Mouse (Mus musculus) neural tube, embryonic 14.5 days (tissue): ENCODE measurements around the gene Micu1. TPM values are rescaled to one million over a fixed set of nuclear protein-coding genes. Genes with fewer than 3 reads are reported as not detected.

Experiments
- ATAC-seq: fragments of 200-750 bp; cut with Nextera tagmentation; 2 replicates; pipeline ENCODE4 v1.8.0; 2017; ENCODE audit warnings: low read depth, mild to moderate bottlenecking, moderate TSS enrichment, moderate library complexity
- H3K27ac ChIP-seq: fragments of 300-500 bp; sonication (generic); 2 replicates; pipeline ENCODE4 v1.5.1; 2014; ENCODE audit warnings: low read depth, mild to moderate bottlenecking, control low read depth, low read length, moderate library complexity, mixed read lengths
- H3K27me3 ChIP-seq: fragments of 300-500 bp; sonication (generic); 2 replicates; pipeline ENCODE4 v1.6.1; 2014; ENCODE audit warnings: low read length; ENCODE audit not compliant: control insufficient read depth, insufficient read depth
- H3K36me3 ChIP-seq: fragments of 300-500 bp; sonication (generic); 2 replicates; pipeline ENCODE4 v1.6.1; 2014; ENCODE audit warnings: low read length, mixed read lengths; ENCODE audit not compliant: control insufficient read depth, insufficient read depth
- H3K4me1 ChIP-seq: fragments of 300-500 bp; sonication (generic); 2 replicates; pipeline ENCODE4 v1.6.1; 2014; ENCODE audit warnings: low read length; ENCODE audit not compliant: control insufficient read depth, insufficient read depth
- H3K4me2 ChIP-seq: fragments of 300-500 bp; sonication (generic); 2 replicates; pipeline ENCODE4 v1.6.1; 2014; ENCODE audit warnings: mild to moderate bottlenecking, low read depth, low read length, control low read depth
- H3K4me3 ChIP-seq: fragments of 300-500 bp; sonication (generic); 2 replicates; pipeline ENCODE4 v1.5.1; 2014; ENCODE audit warnings: low read depth, low read length, control low read depth, mixed read lengths
- H3K9ac ChIP-seq: fragments of 300-500 bp; sonication (generic); replicated peaks from 2 replicates; pipeline ENCODE4 v1.6.1; 2014; ENCODE audit warnings: low read depth, mild to moderate bottlenecking, control low read depth, low read length, mixed read lengths
- H3K9me3 ChIP-seq: fragments of 300-500 bp; sonication (generic); 2 replicates; pipeline ENCODE4 v1.6.1; 2016; ENCODE audit warnings: low read length; ENCODE audit not compliant: control insufficient read depth
- WGBS: fragments of 180-500 bp; shearing (Covaris S2); extraction: QIAGEN DNeasy Blood & Tissue Kit; methylation state at CpG from one replicate; pipeline ENCODE4 v1.1.7; 2014; 5-methylcytosine and 5-hydroxymethylcytosine counted together
- polyA plus RNA-seq: library from polyadenylated mRNA; unstranded; fragments of >200 nt; fragmentation: Nextera tagmentation; extraction: Ambion mirVana; gene quantifications from 2 replicates; pipeline ENCODE4 v1.2.1, GENCODE M21; 2014

Micu1 gene
- polyA plus RNA-seq, 1 experiment from 2014 or later = 93.9 TPM

DNA sequence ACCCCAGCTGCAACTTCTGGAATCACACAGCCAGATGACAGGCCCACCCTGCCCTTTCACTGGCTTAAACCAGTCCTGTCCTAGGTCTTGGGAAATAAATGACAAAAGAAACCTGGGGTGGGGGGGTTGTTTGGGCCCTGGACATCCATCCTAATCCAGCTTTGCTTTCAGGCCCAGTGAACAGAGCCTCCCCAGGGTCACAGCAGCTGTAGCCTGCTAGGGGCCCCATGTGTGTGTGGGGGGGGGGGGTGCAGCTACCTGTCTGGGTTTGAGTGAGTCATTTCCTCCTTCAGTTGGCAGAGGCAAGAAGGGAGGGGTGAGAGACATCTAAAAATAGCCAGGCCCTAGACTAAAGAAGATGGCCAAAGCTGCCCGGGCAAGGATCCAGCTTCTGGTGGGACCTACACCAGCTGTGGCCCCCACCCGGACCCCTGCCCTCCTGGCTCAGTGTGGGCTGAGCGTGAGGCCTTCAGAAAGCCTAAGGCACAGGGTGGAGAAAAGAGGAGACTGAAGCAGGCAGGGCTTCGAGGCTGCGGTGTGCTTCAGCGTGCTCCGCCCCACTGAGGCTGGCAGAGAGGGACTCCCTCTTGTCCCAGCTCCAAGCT is 205.5 kb downstream of the Micu1 start:
- WGBS = 51% methylated on average over 7 of the region's 7 CpGs
- H3K9ac ChIP-seq = no peak overlapping the region
- H3K4me3 ChIP-seq = no peak overlapping the region
- H3K36me3 ChIP-seq = no peaks in the 10 kb centered on the region
- no peaks in the 10 kb centered on the region for H3K9me3 ChIP-seq
- no peak overlapping the region for H3K4me2 ChIP-seq
- H3K4me1 ChIP-seq = peaks cover 18% of the 10 kb centered on the region
- no peaks in the 10 kb centered on the region for H3K27me3 ChIP-seq
- no peak for ATAC-seq
- H3K27ac ChIP-seq = no peak overlapping the region; the same call in 1 of the 2 replicates

DNA sequence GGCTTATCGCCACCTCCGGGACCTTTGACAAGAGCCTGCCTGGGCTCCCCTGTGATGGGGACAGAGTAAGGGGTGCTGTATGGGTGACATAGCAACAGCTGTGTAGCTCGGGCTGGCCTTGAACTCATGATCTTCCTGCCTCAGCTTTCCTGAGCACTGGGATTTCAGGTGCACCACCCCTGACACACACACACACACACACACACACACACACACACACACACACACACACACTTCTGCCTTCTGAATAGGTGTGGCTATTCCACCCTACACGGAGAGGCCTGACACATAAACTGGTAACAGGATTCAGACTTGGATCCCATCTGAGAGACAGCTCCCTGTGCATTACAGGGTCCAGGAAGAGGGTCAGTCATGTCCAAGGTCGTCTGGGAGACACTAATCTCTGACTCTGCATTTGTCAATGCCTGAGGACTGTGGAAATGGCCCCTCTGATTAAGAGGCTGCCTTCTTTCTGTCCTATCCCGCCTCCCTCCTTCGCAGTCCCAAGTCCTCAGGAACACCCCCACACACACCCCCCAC is 206.6 kb downstream of the Micu1 start:
- Histone ChIP-seq H3K4me3 (no peak overlapping the region), H3K4me1 (peaks cover 14% of the 10 kb centered on the region), H3K9ac (no peak overlapping the region), H3K4me2 (no peak overlapping the region), H3K36me3 (no peaks in the 10 kb centered on the region), H3K27ac (no peak overlapping the region), H3K9me3 (no peaks in the 10 kb centered on the region), H3K27me3 (no peaks in the 10 kb centered on the region)
- WGBS = 57% methylated on average over 7 of the region's 7 CpGs
- ATAC-seq = 0 out of 2 replicates have a peak, but pooled peaks have one; percentile 3

DNA sequence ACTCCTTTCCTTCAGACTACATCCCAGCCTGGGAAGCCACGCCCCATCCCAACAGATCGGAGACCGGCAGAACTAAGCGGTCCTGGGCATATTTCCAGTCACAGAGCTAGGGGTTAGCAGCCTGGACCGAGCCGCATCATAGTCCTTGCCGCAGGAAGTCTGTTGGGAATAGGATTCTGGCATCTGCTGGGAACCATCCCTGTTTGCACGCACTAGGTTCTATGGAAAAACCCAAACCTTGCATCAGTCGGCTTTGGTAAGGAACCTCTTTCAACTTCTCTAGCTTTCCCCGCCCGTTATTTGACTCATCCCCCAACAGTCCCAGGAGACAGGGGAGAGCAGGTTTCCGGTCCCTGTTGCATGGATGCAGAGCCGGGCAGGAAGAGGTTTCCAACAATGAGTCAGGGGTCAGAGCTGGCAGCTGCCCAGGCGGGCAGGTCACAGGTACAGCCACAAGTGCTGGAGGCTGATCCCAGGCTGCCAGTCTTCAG is 207.1 kb downstream of the Micu1 start:
- WGBS = 11% methylated on average over 14 of the region's 14 CpGs
- no peaks in the 10 kb centered on the region for H3K27me3 ChIP-seq
- H3K4me1 ChIP-seq = peaks cover 14% of the 10 kb centered on the region
- no peak overlapping the region for H3K27ac ChIP-seq
- H3K4me3 ChIP-seq = no peak overlapping the region
- peak; percentile 7; the same call in 1 of the 2 replicates for ATAC-seq
- no peak overlapping the region; the same call in 1 of the 2 replicates for H3K4me2 ChIP-seq
- H3K9ac ChIP-seq = no peak overlapping the region
- H3K9me3 ChIP-seq = no peaks in the 10 kb centered on the region
- no peaks in the 10 kb centered on the region for H3K36me3 ChIP-seq

DNA sequence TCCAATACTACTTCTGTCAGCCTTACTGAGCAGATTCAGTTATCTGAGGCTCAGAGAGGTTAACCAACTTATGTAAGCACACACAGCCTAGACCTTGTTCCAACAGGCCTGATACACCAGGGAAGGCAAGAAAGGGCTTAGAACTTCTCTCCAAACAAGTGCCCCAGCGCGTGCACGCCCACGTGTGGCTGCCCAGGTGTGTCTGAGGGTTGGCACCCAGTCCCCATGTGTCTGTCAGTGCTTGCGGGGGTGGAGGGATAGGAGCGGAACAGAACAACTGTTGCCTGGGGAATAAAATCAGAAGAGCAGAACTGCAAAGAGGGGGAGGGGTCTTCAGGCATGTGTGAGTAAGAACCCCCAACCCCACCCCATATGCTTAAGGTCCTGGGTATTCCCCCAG is 208.8 kb downstream of the Micu1 start:
- Histone ChIP-seq H3K9ac (no peak overlapping the region), H3K9me3 (no peaks in the 10 kb centered on the region), H3K27me3 (no peaks in the 10 kb centered on the region), H3K4me1 (peaks cover 14% of the 10 kb centered on the region), H3K4me3 (no peak overlapping the region), H3K27ac (no peak overlapping the region), H3K4me2 (peak overlapping the region; percentile 30; the same call in 1 of the 2 replicates), H3K36me3 (no peaks in the 10 kb centered on the region)
- 34% methylated on average over 6 of the region's 6 CpGs for WGBS
- ATAC-seq = peak; percentile 15; the same call in 1 of the 2 replicates

DNA sequence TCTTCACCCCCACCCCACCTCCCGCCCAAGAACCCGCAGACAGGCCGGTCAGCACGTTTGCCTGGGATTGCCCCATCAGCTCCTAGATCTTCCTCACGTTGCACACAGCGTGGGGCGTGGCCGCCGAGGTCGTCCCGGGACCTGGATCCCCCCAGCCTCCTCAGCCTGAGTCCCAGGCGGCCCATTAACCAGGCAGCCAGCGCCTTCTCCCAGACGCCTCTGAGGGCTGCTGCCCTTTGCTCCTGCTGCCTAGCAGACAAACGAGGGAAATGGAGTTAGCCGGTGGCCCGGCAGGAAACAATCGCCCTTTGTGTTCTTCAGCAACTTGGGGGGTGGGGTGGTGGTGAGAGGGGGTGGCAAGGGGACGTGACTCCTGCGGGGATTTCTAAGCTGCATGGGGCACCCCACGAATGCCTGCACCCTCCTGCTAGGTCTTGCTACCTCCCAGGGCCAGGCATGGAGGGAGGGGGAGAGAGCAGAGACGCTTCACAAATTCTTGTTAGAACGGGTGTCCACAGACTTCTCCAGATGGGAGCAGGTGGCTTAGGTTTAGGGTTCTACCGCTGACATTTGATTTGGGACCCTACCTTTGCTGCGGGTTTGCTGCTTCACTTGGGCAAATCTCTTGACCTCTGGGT is 209.4 kb downstream of the Micu1 start:
- Histone ChIP-seq H3K27me3 (no peaks in the 10 kb centered on the region), H3K4me1 (peaks cover 16% of the 10 kb centered on the region), H3K36me3 (no peaks in the 10 kb centered on the region), H3K4me2 (peak overlapping the region; percentile 30; the same call in 1 of the 2 replicates), H3K9me3 (no peaks in the 10 kb centered on the region), H3K9ac (0 out of 2 replicates have a peak overlapping the region, but pooled peaks have one; percentile 16), H3K27ac (no peak overlapping the region), H3K4me3 (no peak overlapping the region)
- 0 out of 2 replicates have a peak, but pooled peaks have one; percentile 10 for ATAC-seq
- 3% methylated on average over 25 of the region's 25 CpGs for WGBS

Other genes starting within 250 kb of the Micu1 start
- gene Gm10322, start 86.4 kb upstream of the Micu1 start, polyA plus RNA-seq = not detected in 2 replicates
- 44.3 and 53.0 TPM in 2 replicates for gene Mcu, start 85.8 kb upstream of the Micu1 start, polyA plus RNA-seq
- gene Dnajb12, start 177.1 kb downstream of the Micu1 start, polyA plus RNA-seq = 22.5 and 23.0 TPM in 2 replicates
- 4.2 and 6.5 TPM in 2 replicates for gene Ddit4, start 249.4 kb downstream of the Micu1 start, polyA plus RNA-seq